Mouse (Mus musculus) heart, adult 2 months (tissue): Measurements from ENCODE around the gene Rmi1.

ENCODE experiments used
- CTCF ChIP-seq: fragments of 200-600 bp; IDR thresholded peaks from 2 replicates; pipeline ENCODE4 v1.8.1; 2022; ENCODE audit warnings: antibody characterized with exemption, mild to moderate bottlenecking, moderate library complexity
- EP300 ChIP-seq: fragments of 200-500 bp; IDR thresholded peaks from 2 replicates; pipeline ENCODE4 v1.6.1; 2011; ENCODE audit warnings: low read depth, low read length, control low read depth; ENCODE audit not compliant: insufficient read depth
- POLR2A ChIP-seq: fragments of 200-500 bp; IDR thresholded peaks from 2 replicates; pipeline ENCODE4 v1.6.1; 2011; ENCODE audit warnings: mild to moderate bottlenecking, low read depth, low read length, control low read depth; ENCODE audit not compliant: insufficient read depth

DNA sequence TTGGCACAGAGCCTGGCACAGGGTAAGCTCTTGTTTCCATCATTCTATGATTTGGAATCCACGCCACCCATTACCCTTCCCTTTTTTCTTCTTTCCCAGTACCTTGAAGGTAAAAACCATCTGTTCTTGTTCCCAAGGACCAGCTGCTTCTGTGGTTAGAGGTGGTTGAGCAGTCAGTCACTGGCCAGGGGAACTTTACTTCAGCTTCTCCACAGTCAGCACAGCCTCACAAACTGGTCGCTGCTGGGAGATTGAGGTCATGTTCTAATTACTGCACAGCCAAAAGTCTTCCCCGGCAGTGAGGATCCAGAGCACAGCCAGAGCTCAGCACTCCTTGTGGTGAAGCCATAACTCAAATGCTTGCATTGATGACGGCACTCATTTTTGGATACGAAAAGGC lies 13.8 kb downstream of the Rmi1 start:
- TF ChIP-seq EP300 (no peak), POLR2A (no peak), CTCF (peak; percentile 11; the same call in 1 of the 2 replicates)
